Mouse (Mus musculus) ES-E14 (cell line): ENCODE data around the gene Paf1.

Experiments
- HCFC1 ChIP-seq: IDR thresholded peaks from 2 replicates; pipeline ENCODE4 v1.6.1; 2012; ENCODE audit warnings: low read length, inconsistent platforms, borderline replicate concordance; ENCODE audit not compliant: insufficient read depth
- ZC3H11A ChIP-seq: IDR thresholded peaks from 2 replicates; pipeline ENCODE4 v1.6.1; 2012; ENCODE audit warnings: low read depth, mild to moderate bottlenecking, inconsistent platforms, low read length, borderline replicate concordance
- ZNF384 ChIP-seq: IDR thresholded peaks from 2 replicates; pipeline ENCODE4 v1.6.1; 2012; ENCODE audit warnings: low read depth, low read length, inconsistent platforms

- TF ChIP-seq ZNF384 (no peak), HCFC1 (no peak), ZC3H11A (no peak)
Observed at GRCm38 (mm10) chr7:28344637-28345036, 48.1 kb upstream of the Paf1 start.
